Mouse (Mus musculus): ENCODE measurements around the gene Ccr7.

- TF ChIP-seq CTCF (IDR thresholded peaks at IDR 0.05; ENCODE audit: control insufficient read depth, insufficient read depth, insufficient replicate concordance, low read depth, low read length) (no peak), POLR2A (IDR thresholded peaks at IDR 0.05; ENCODE audit: control insufficient read depth, low read depth, low read length) (no peak)
Observed at GRCm38 (mm10) chr11:99111631-99112030, 43.2 kb downstream of the Ccr7 start.
